Mouse (Mus musculus) E14TG2a.4 (cell line): ENCODE results near the gene Fignl1.

Source experiments
- CTCF ChIP-seq: conservative IDR thresholded peaks from 2 replicates; pipeline ENCODE4 v1.5.1; 2014; ENCODE audit warnings: low read length
- NANOG ChIP-seq: IDR thresholded peaks from 2 replicates; pipeline ENCODE4 v1.6.1; 2014; ENCODE audit warnings: borderline replicate concordance, low read length, mixed read lengths
- POU5F1 ChIP-seq: IDR thresholded peaks from 2 replicates; pipeline ENCODE4 v1.6.1; 2014; ENCODE audit warnings: low read length, borderline replicate concordance

DNA sequence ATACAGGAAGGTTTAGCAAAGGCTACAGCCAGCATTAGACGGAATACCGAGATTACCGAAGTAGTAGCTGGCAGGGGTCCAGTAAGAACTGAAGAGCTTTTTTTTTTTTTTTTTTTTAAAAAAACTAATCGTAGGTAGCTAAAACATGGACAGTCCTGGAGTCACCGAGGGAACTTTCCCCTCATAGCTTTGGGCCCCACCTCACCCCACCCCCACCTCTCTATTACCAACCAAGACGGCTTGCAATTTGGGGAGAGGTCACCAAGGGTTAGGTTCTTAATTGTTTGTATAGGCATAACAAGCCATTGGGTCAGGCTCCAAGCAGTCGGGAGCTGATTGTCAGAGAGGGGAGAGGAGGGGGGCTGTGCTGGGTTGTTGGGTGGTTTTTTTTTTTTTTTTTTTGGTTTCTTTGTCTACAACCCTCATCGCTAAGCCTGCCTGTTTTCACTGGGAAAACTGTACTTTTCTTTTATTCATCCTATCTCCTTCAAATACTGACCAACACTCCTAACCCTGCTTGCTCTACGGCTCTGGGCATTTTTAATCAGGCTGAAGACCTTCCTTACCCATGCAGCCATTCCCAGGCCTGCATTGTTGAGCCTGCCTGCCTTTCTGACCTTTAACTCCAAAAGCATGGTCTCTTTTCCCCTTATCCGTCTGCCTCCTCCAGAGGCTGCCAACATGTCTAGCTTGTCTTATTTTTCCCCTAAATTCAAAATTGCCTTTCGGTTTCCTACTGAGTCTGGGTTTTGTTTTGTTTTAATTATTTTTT, 828 bp upstream of the Fignl1 start:
- TF ChIP-seq CTCF (no peak), NANOG (peak; percentile 19; the same call in 1 of the 2 replicates), POU5F1 (no peak)
